Mouse (Mus musculus): ENCODE results near the gene Gria3.

The Gria3 gene

DNA sequence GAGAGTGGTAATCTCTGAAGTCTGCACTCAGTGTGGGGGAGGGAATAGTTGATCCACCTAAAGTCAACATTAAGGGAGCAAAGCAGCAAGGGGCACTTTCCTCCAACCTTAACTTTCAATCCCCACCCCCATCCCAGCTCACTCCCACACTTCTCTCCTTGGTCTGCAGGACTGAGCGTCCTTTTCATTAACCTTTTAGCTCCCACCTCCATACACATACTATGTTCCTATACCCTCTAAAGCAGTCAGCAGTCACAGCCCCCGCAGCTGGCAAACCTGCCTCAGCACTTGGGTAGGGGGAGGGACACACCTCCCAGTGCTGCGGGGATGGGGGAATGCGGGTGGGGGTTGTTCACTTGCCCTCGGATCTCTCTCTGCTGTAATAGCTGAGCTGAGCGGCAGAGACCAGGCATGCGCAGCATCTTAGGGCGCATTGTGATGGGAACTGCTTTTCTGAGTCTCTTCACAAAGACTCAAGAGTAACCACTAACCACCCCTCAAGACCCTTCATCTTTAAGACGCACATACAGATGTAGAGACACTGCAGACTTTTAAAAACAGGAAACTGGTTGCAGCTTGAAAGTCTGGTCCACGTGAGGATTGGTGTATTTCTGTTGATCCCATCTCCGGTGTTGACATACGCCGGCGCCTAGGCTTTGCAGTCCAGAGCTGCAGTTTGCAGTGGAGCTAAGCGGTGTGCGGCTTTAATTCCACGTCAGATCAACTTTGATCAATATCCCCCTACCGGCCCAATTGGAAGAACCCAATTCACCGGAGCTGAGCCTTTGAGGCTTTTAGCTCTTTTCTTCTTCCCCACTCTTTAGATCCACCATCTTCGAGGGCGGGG is at the start of gene Gria3:
Gene Gria3 (plus strand): TSS at position 797 of the 847 bp plus-strand sequence.
- in situ Hi-C loops (cut with MboI, MseI) = no loop called here

GRCm38 (mm10) chrX:41387086-41387485 is 13.6 kb upstream of the Gria3 start:
- in situ Hi-C loops (cut with MboI, MseI) = no loop called here

DNA sequence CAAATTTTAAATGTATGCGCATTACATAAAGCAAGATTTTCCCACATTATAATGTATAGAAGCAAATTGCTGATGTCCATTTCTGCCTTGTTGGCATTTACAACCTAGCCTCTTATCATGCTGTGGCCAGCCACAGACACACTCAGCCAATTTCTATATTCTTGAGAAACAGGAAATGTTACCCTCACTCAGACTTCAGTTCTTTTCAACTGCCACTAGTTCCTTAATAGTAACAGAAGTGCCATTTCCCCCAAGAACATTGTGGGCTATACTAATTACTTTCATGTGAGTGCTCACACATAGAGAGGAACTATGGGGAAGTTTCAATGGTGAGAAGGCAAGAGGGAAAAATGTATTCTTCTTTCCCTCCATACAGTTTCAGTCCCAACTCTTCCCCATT is 11.6 kb upstream of the Gria3 start:
- in situ Hi-C loops (cut with MboI, MseI) = no loop called here

DNA sequence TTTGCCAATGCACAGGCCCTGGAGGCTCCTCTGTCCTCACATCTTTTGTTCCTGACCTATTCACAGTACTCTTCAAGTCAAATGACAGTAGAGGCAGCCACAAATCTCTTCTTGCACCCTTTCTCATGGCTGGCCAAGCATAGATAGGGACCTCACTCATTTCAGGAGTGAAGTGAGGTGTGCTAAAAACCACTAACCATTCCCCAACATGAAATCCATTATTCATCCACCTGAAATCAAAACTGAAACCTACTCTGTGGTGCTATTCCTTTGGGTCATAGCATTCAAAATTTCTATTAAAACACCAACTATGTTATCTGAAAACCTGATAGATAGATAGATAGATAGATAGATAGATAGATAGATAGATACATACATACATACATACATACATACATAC is 2.2 kb upstream of the Gria3 start:
- in situ Hi-C loops (cut with MboI, MseI) = no loop called here

GRCm38 (mm10) chrX:41401186-41401585 is 532 bp downstream of the Gria3 start:
- in situ Hi-C loops (cut with MboI, MseI) = no loop called here

DNA sequence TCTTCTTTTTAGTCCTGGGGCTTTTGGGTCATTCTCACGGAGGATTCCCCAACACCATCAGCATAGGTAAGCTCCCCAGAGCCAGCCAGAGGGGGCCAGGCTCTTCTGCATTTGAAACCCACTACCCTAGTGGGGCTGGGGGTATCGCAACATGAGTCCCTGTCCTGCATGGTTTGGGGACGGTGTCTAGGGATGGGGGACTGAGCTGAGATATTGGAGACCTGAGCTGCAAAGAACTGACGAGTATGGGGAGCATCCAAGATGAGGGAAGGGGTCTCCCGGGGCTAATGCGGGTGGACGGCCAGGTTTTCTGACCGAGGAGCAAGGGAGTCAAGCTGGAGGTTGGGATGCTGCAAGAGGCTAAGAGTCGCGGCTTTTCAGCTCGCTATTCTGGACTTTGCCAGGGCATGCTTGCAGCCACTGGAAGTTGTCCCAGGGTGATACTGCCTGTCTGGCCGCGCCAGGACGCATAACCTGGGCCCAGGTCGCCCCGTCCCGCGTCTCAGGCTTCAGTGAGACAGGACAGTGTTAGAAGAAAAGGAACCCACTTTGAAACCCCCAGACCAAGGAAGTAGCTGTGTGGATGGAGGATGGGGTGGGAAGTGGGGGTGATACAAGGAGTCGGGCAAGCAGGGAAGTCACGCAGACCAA is 1.1 kb downstream of the Gria3 start:
- in situ Hi-C loops (cut with MboI, MseI) = no loop called here

GRCm38 (mm10) chrX:41402656-41403055 is 2.0 kb downstream of the Gria3 start:
- in situ Hi-C loops (cut with MboI, MseI) = no loop called here

DNA sequence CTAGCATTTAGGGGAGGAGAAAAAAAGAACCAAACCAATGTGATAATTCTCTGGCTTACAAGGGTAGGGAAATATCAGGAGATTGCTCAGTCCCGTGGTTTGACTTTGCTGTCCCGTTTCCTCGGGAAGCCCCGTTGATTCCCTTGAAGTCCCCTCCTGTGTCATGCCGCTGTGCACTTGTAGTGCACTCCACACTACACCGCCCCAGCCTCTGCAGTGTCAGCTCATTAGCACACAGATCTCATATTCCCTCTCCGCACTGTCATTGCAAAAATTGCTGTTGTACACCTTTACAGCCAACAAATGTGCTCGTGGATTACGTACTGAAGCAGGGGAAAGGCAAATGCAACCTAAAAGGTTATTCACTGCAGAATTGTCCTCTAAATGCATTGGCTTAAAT is 5.6 kb downstream of the Gria3 start:
- in situ Hi-C loops (cut with MboI, MseI) = no loop called here

GRCm38 (mm10) chrX:41409791-41410190 is 9.1 kb downstream of the Gria3 start:
- in situ Hi-C loops (cut with MboI, MseI) = no loop called here

DNA sequence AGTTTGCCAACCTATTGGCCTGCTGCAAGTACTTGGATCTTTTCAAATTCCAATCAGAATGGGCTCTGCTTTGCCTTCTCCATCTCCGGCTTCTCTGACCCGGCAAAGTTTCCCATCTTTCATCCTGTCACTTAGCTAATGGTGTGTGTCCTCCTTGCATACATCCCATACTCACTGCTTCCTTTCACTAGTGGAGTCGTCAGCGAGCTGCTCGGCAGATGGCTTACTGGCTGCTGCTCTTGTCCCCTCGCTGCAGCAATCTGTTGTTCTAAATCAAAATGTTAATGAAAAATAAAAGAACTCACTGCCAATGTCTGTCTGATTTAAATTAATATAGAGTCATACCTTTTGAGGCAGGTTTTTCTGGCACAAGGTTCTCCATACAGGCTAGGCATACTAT is 25.0 kb downstream of the Gria3 start:
- in situ Hi-C loops (cut with MboI, MseI) = no loop called here

DNA sequence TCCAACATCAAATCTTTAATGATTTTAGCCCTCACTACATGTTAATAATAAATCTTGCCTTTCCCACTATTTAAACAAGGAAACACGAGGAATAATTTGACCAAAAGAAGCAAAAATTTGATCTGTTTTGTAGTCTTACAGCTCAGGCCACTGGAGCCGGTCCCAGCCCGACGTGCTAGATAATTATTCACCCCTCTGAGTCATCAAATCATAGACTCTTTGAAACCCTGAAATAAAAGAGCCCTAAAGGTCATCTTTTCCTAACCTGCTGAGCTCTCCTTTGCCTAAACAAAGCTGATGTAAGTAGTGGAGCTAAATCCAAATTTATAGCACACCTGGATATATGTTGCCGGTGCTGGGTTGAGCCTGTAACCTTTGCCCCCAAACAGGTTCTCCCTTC is 27.4 kb downstream of the Gria3 start:
- in situ Hi-C loops (cut with MboI, MseI) = no loop called here

DNA sequence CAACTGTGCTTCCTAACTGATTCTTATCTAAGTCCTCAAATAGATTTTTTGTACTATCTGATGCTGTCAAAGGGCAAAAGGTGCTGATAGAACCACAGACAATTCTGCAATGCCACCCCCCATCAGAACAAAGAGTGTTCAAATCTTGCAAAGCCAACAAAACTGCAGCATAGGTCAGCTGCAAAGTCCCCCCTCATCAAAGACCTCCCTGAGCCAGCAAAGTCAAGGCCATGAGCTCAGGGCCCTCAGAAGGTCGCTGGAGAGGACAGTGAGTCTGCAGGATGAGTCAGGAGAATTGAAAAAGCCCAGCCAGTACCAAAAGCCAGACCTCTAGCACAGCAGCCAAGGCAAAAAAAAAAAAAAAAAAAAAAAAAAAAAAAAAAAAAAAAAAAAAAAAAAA is 34.9 kb downstream of the Gria3 start:
- in situ Hi-C loops (cut with MboI, MseI) = no loop called here

DNA sequence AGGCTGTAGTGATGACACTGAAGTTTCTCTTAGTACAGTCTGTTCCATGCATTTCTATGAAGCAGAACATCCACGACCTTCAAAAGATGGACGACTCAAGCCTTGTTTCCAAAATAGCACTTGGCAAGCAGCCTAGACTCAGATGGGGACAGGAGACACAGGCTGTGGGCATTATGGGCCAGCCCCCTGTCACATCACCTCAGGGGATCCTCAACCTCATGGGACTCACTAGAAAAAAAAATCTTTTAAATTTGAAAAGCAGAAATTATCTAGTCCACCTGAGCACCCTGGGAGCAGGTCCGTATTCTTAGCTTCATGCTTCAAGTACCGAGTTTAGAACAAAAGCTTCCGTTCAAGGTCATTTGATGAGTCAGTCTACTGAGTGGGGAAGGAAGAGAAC is 38.2 kb downstream of the Gria3 start:
- in situ Hi-C loops (cut with MboI, MseI) = no loop called here

DNA sequence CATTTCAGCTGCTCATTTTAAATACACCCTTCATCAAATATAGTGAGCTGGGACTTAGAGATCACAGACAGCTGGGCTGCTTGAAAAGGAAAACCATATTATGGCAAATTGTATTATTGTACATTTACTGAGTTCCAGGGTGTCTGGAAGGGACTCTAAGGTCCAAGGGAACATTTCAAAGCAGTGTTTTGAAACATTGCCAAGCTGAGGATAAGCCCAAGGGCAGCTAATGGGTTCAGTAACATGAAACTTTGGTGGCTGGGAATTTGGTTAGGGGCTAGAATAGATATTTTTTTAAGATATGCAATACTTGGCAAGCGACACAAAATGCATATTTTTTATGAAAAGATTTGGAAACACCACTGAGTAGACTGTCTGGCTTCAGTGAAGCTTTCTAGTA is 48.2 kb downstream of the Gria3 start:
- in situ Hi-C loops (cut with MboI, MseI) = no loop called here

- in situ Hi-C loops (cut with MboI, MseI) = no loop called here
Measured at GRCm38 (mm10) chrX:41477486-41477885, 76.8 kb downstream of the Gria3 start.

- in situ Hi-C loops (cut with MboI, MseI) = no loop called here
Measured at GRCm38 (mm10) chrX:41496528-41496927, 95.9 kb downstream of the Gria3 start.

GRCm38 (mm10) chrX:41505371-41505770 is 104.7 kb downstream of the Gria3 start:
- in situ Hi-C loops (cut with MboI, MseI) = no loop called here

GRCm38 (mm10) chrX:41507959-41508358 is 107.3 kb downstream of the Gria3 start:
- in situ Hi-C loops (cut with MboI, MseI) = no loop called here

GRCm38 (mm10) chrX:41514982-41515381 is 114.3 kb downstream of the Gria3 start:
- in situ Hi-C loops (cut with MboI, MseI) = no loop called here

DNA sequence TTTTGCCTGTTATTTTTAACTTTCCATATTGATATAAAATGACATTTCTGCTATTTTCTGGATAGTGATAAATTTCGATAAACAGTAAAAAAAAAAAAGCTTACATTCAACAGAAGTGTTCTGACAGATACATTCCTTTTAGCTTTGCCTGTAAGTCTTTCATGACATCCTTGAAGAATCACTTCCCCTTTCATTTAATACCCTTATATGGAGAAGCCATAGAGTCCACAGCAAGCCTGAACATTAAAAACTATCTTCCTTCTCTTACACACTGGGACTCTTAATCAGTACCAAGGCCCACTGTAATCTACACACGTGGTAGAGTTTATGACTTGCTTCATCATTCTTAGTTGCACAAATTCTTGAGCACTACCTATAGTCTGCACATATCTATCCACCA is 131.9 kb downstream of the Gria3 start:
- in situ Hi-C loops (cut with MboI, MseI) = no loop called here

GRCm38 (mm10) chrX:41535886-41536285 is 135.2 kb downstream of the Gria3 start:
- in situ Hi-C loops (cut with MboI, MseI) = no loop called here

GRCm38 (mm10) chrX:41562296-41563060 is 161.8 kb downstream of the Gria3 start:
- in situ Hi-C loops (cut with MboI, MseI) = no loop called here

All from T-helper 1 cell (primary cell).